Mouse (Mus musculus) hindbrain, embryonic 12.5 days (tissue): ENCODE measurements around the gene Chd9. TPM values are rescaled to one million over a fixed set of nuclear protein-coding genes. Genes with fewer than 3 reads are reported as not detected.

Experiments
- ATAC-seq: fragments of 200-750 bp; cut with Nextera tagmentation; 2 replicates; pipeline ENCODE4 v1.8.0; 2017; ENCODE audit warnings: moderate TSS enrichment; ENCODE audit not compliant: low FRiP score
- H3K27ac ChIP-seq: fragments of 300-500 bp; sonication (generic); 2 replicates; pipeline ENCODE4 v1.5.1; 2016; ENCODE audit warnings: mild to moderate bottlenecking
- H3K27me3 ChIP-seq: fragments of 300-500 bp; sonication (generic); 2 replicates; pipeline ENCODE4 v1.6.1; 2016; ENCODE audit warnings: mild to moderate bottlenecking
- H3K36me3 ChIP-seq: fragments of 300-500 bp; sonication (generic); 2 replicates; pipeline ENCODE4 v1.6.1; 2016; ENCODE audit warnings: mild to moderate bottlenecking
- H3K4me1 ChIP-seq: fragments of 300-500 bp; sonication (generic); 2 replicates; pipeline ENCODE4 v1.6.1; 2016
- H3K4me2 ChIP-seq: fragments of 300-500 bp; sonication (generic); replicated peaks from 2 replicates; pipeline ENCODE4 v1.6.1; 2016; ENCODE audit warnings: mild to moderate bottlenecking
- H3K4me3 ChIP-seq: fragments of 300-500 bp; sonication (generic); 2 replicates; pipeline ENCODE4 v1.5.1; 2016; ENCODE audit warnings: mild to moderate bottlenecking
- H3K9ac ChIP-seq: fragments of 300-500 bp; sonication (generic); 2 replicates; pipeline ENCODE4 v1.6.1; 2016; ENCODE audit warnings: mild to moderate bottlenecking, moderate library complexity
- H3K9me3 ChIP-seq: fragments of 300-500 bp; sonication (generic); replicated peaks from 2 replicates; pipeline ENCODE4 v1.6.1; 2016; ENCODE audit warnings: mild to moderate bottlenecking
- WGBS: fragments of 180-500 bp; shearing (Covaris S2); methylation state at CpG from one replicate; pipeline ENCODE4 v1.1.7; 2016; 5-methylcytosine and 5-hydroxymethylcytosine counted together
- polyA plus RNA-seq: library from polyadenylated mRNA; unstranded; fragments of >200 nt; fragmentation: Nextera tagmentation; extraction: Ambion mirVana; gene quantifications from 2 replicates; pipeline ENCODE4 v1.2.1, GENCODE M21; 2016

Chd9 gene
- polyA plus RNA-seq, 1 experiment from 2014 or later: 83.7 TPM

DNA sequence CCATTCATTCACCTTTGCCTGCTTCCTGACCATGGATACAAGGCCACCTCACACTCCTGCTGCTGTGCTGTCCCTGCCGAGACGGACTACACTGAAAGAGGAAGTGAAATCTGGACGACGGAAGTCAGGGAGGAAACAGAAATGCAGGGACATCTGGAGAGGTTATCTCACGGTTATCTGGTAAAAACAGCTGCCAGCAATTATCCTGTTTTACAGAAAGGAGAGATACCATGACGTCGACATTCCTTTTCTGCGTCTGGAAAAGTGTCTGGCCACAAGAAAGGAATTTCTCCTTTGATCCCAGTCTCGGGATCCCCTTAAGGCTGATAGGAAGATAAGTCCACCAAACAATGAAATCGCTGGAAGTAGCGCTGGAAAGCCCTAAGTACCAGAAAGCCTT is 5.7 kb upstream of the Chd9 start:
- H3K36me3 ChIP-seq: no peaks in the 10 kb centered on the region
- no peak for ATAC-seq
- no peak overlapping the region for H3K4me2 ChIP-seq
- H3K27ac ChIP-seq: no peak overlapping the region
- no peaks in the 10 kb centered on the region for H3K27me3 ChIP-seq
- no peak overlapping the region for H3K9ac ChIP-seq
- peaks cover 3% of the 10 kb centered on the region; the same call in 1 of the 2 replicates for H3K4me1 ChIP-seq
- H3K9me3 ChIP-seq: no peaks in the 10 kb centered on the region
- no peak overlapping the region for H3K4me3 ChIP-seq
- WGBS: 56% methylated on average over 11 of the region's 11 CpGs

DNA sequence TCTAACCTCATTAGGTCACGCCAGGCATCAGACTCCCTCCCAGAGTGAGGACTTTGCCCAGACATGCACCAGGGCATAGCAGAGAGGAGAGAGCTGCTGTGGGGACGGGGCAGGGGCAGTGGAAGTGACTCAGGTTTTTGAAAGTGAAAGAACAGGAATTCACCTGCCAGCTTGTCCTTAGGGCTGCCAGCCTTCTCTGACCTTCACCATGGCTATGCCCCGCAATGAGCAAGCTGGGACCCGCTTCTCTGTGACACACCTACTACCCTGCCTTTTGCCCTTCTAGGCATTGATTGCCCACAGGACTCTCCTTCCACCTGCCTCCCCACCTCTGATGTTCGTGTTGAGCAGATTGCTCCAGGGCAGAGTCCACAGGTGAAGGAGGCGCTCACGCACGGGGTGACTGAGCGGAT is 2.7 kb upstream of the Chd9 start:
- Histone ChIP-seq H3K4me2 (no peak overlapping the region), H3K36me3 (no peaks in the 10 kb centered on the region), H3K27me3 (no peaks in the 10 kb centered on the region), H3K4me3 (no peak overlapping the region), H3K27ac (no peak overlapping the region), H3K4me1 (peaks cover 16% of the 10 kb centered on the region), H3K9me3 (no peaks in the 10 kb centered on the region), H3K9ac (no peak overlapping the region)
- no peak for ATAC-seq
- 85% methylated on average over 9 of the region's 9 CpGs for WGBS

DNA sequence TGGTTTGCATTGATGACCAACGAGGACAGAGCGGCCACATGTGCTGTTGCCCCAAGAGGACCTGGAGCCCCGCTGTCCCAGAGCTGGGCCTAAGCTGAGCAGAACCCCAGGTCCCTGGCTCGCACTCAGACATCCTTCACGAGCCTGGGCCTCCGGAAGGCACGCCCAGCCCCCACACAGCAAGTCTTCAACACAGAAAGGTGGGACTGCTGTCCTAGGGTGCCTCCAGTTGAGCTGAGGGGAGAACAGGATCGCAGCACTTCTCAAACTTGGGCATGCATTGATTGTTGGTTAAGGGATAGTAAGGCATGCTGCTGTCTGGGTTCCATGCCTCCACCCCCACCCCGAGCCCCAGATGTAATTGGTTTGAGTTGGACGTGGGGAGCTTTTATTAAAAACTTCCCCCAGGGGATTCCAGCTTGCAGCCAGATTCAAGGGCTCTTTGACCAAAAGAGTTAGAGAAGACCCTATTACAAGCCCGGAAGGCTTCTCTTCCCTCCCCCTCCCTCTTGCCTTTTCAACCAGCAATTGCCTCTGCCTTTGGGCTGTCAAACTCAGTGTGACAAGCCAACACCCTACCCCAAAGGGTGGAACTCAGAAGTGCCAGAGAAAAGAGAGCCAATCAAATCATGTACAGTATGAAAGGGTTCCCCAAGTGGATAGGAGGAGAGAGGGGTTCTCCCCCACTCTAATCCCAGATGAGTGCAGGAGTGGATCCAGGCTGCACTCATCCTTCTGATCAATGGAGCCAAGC is 1.0 kb downstream of the Chd9 start:
- H3K27me3 ChIP-seq: no peaks in the 10 kb centered on the region
- H3K9ac ChIP-seq: peak overlapping the region; percentile 63
- no peaks in the 10 kb centered on the region for H3K9me3 ChIP-seq
- H3K36me3 ChIP-seq: no peaks in the 10 kb centered on the region
- 3% methylated on average over 11 of the region's 11 CpGs for WGBS
- H3K4me3 ChIP-seq: peak overlapping the region; percentile 47
- ATAC-seq: peak; percentile 76
- peak overlapping the region; percentile 80 for H3K4me2 ChIP-seq
- peaks cover 19% of the 10 kb centered on the region for H3K4me1 ChIP-seq
- peak overlapping the region; percentile 71 for H3K27ac ChIP-seq

DNA sequence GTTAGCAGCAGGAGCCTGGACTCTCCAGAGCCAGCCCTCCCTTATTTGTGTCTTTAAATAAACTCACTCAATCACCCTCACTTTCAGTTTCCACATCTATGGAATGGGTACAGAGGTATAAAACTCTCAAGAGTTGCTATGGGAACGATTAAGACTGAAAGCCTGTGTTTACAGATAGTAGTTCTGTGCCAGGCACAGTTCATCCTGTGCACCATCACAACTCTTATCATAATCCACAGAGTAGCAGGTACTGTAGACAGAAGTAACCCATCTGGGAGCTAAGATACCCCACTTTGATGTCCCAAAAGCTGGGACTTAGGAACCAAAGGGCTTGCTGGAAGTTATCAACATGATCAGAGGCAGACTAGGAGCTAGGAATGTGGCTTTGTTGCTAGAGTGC is 1.7 kb downstream of the Chd9 start:
- H3K9ac ChIP-seq: no peak overlapping the region
- H3K27me3 ChIP-seq: no peaks in the 10 kb centered on the region
- peaks cover 20% of the 10 kb centered on the region for H3K4me1 ChIP-seq
- no peaks in the 10 kb centered on the region for H3K9me3 ChIP-seq
- no peaks in the 10 kb centered on the region for H3K36me3 ChIP-seq
- no peak overlapping the region for H3K4me3 ChIP-seq
- H3K27ac ChIP-seq: no peak overlapping the region
- H3K4me2 ChIP-seq: peak overlapping the region; percentile 80
- no peak for ATAC-seq
- WGBS: 86% methylated on average over 1 of the region's 1 CpGs

DNA sequence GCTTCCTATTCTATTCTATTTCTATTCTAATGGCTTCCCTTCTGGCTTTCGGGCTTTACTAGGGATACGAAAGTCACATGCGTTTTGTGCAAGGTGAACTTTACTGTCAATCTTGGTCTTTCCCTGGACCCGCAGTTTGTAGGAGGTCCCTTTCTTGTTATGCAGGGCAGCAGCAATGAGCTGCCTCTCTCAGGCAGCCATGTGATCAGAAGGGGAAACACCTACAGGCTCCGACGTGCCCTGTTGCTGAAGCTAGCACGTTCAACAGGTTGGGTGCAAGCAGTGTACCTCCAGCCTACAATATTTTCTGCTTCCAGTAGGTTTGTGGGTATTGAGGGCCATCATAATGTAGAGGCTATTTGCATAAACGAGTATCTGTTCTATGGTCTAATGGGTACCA is 2.8 kb downstream of the Chd9 start:
- no peaks in the 10 kb centered on the region for H3K9me3 ChIP-seq
- no peaks in the 10 kb centered on the region for H3K36me3 ChIP-seq
- H3K27me3 ChIP-seq: no peaks in the 10 kb centered on the region
- no peak overlapping the region for H3K9ac ChIP-seq
- ATAC-seq: no peak
- 61% methylated on average over 8 of the region's 8 CpGs for WGBS
- H3K4me1 ChIP-seq: peaks cover 20% of the 10 kb centered on the region
- no peak overlapping the region for H3K4me2 ChIP-seq
- H3K4me3 ChIP-seq: no peak overlapping the region
- H3K27ac ChIP-seq: no peak overlapping the region

DNA sequence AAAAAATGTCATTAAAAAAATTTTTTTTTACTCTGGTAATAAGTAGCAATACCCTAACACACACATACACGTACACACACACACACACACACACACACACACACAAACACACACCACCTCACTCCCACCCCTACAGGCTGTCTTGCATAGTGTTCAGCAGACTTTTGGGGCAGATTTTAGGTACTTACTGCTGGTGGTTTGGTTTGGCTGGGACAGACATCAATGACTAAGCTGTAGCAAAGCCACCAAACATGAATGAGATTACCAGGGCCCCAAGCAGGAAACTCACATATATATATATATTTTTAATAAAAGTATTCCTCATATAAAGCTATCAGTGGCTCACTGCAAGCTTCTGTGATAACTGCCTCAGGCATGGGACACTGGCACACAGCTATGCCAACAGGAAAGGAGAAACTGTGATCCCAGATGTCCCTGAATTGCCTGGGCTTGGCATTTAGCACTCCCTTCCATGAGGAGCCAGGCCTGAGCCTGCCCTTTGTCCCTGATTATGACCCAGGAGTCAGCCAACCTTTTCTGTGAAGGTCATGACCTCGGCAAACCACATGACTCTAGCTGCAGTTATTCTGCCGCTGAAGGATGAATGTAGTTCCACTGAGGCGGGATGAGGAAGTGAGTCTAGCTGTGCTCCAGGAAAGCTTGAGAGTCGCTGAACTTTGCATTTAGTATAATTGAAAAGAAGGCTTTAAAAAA is 4.6 kb downstream of the Chd9 start:
- no peaks in the 10 kb centered on the region for H3K9me3 ChIP-seq
- no peak overlapping the region for H3K4me3 ChIP-seq
- no peaks in the 10 kb centered on the region for H3K27me3 ChIP-seq
- H3K4me2 ChIP-seq: no peak overlapping the region
- 35% methylated on average over 5 of the region's 5 CpGs for WGBS
- no peak overlapping the region for H3K9ac ChIP-seq
- H3K4me1 ChIP-seq: peaks cover 20% of the 10 kb centered on the region
- H3K27ac ChIP-seq: no peak overlapping the region
- no peaks in the 10 kb centered on the region for H3K36me3 ChIP-seq
- no peak for ATAC-seq

DNA sequence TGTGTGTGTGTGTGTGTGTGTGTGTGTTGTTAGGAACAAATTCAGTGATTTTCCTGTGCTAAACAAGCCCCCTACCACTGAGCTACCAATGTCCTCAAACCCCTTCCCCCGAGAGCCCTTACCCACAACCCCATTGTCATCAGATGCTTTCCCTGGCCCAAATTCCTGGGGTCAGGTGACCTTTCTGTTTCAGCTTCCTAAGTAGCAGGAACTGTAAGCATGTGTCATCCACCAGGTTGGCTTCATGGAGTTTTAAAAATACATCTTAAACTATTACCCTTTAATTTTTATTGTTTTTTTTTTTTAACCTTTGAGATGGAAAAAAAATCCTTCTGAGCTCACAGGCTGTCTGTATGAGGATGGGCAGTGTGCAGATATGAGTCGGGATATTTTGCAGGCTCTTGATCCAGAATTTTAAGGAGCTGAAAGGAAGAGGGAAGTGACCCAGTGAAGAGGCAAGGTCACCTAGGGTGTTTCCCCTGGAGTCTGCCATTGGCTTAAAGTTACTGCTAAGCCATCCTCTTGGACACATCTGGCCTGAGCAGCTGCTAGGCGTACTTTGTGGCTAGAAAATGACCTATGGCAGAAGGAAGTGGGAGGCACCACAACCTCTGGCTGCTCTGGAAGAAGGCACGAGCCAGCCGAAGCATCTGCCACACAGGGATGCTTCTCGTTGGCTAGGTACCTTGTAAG is 5.6 kb downstream of the Chd9 start:
- Histone ChIP-seq H3K27ac (no peak overlapping the region), H3K27me3 (no peaks in the 10 kb centered on the region), H3K36me3 (no peaks in the 10 kb centered on the region), H3K4me3 (no peak overlapping the region), H3K9ac (no peak overlapping the region), H3K4me2 (no peak overlapping the region), H3K9me3 (no peaks in the 10 kb centered on the region), H3K4me1 (peaks cover 13% of the 10 kb centered on the region; the same call in 1 of the 2 replicates)
- ATAC-seq: no peak
- 60% methylated on average over 6 of the region's 6 CpGs for WGBS

DNA sequence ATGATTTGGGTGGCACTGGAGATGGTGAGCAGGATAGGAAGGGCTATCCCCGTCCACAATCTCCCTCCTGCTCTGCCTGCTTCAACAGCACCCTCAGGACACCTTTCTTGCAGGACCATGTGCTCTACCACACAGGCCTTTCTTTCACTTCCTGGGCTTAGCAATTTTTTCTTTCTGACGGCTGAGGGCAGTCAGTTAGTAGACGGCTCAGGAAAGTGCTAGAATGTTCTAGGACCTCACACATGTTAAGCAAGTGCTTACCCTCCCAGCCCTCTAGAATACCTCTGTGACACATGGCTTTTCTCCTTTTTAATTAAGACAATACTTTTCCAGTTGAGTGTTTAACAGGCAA is 6.1 kb downstream of the Chd9 start:
- ATAC-seq: no peak
- no peak overlapping the region for H3K27ac ChIP-seq

DNA sequence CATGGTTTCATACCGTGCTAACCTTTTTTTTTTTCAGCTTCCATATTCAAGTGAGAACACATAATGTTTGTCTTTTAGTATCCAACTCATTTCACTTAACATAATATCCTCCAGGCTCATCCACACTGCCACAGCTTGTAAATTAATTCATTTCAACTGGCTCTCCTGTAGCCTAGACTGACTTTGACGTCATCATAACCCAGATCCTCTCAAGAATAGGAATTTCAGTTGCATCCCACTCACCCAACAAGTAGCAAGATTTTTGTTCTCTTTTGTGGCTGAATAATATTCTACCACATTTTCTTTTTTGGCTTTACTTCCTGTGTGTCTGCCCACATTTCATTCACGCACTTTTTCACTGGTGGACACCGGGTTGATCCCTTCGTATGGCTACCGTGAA is 9.3 kb downstream of the Chd9 start:
- no peaks in the 10 kb centered on the region for H3K27me3 ChIP-seq
- 91% methylated on average over 6 of the region's 6 CpGs for WGBS

More for the DNA sequence above, 6.1 kb downstream of the Chd9 start:
- no peaks in the 10 kb centered on the region for H3K9me3 ChIP-seq
- no peak overlapping the region for H3K9ac ChIP-seq
- H3K4me3 ChIP-seq: no peak overlapping the region
- no peak overlapping the region for H3K4me2 ChIP-seq
- no peaks in the 10 kb centered on the region for H3K27me3 ChIP-seq
- H3K36me3 ChIP-seq: no peaks in the 10 kb centered on the region
- WGBS: 70% methylated on average over 3 of the region's 3 CpGs
- peaks cover 9% of the 10 kb centered on the region; the same call in 1 of the 2 replicates for H3K4me1 ChIP-seq

DNA sequence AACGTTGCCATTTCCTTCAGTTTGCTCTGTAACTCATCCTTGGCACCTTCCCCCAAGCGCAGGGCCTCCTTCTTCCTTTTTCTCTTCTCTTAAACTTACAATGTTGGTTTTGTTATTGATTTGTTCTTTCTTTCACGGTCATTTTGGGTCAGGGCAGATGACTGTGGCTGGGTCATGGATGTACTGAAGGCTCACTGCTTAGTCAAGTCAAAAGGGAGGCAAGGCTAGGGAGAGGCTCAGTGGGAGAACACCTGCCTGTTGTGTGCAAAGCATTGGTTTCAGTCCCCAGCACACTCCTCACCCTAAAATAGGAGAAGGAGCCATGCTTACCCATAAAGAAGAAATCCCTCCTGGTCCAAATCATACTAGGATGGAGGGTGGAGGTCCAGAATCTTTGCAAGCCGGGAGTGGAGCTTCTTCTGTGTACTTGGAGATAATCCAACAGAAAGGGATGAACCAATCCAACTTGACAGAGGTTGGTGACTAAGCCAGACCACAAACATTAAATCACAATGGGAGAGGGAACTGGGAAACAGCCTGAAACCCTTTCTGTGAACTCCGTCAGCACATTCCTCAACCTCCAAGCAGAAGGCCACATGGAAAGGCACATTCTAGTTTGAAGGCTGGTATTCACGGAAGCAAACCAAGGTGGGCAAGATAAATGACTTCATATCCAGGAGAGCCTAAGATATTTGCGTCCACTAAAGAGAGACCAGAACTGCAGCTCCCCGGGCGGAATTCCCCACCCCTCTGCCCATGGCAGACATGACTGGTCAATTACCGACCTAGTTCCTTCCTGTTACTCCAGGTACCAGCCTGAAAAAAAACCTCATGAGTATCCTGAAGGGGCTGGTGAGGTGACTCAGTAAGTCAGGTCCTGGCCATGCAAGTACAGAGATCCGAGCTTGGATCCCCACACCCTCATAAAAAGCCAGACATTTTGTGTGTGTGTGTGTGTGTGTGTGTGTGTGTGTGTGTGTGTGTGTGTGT is 11.9 kb downstream of the Chd9 start:
- no peaks in the 10 kb centered on the region for H3K36me3 ChIP-seq
- H3K4me3 ChIP-seq: no peak overlapping the region
- H3K4me1 ChIP-seq: 0 out of 2 replicates have a peak, but pooled peaks cover 3% of the 10 kb centered on the region
- H3K4me2 ChIP-seq: no peak overlapping the region
- no peak for ATAC-seq
- no peaks in the 10 kb centered on the region for H3K27me3 ChIP-seq
- no peak overlapping the region for H3K9ac ChIP-seq
- H3K9me3 ChIP-seq: no peaks in the 10 kb centered on the region
- WGBS: 78% methylated on average over 11 of the region's 11 CpGs
- no peak overlapping the region for H3K27ac ChIP-seq

More for the DNA sequence above, 9.3 kb downstream of the Chd9 start:
- no peak overlapping the region for H3K9ac ChIP-seq
- H3K4me3 ChIP-seq: no peak overlapping the region
- H3K4me1 ChIP-seq: 0 out of 2 replicates have a peak, but pooled peaks cover 4% of the 10 kb centered on the region
- no peaks in the 10 kb centered on the region for H3K9me3 ChIP-seq
- ATAC-seq: no peak
- no peaks in the 10 kb centered on the region for H3K36me3 ChIP-seq
- H3K4me2 ChIP-seq: no peak overlapping the region
- H3K27ac ChIP-seq: no peak overlapping the region

DNA sequence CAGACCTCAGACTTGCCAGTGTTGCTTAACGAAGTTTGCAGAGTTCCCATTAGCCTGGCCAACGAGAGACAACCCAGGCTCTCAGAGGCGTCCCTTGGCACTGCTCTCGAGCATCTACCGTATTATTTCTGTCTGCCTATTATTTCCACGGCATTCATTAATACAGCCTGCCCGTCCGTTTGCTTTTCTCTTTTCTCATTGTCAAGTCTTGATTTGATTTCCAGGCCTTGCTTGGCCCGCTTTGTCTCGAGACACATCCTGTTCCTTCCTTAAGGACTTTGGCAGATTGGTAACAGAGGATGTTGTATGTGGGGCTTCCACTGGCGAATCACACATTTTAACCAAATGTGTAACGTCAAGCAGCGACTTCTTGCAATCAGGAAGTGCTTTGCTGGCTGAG is 13.2 kb downstream of the Chd9 start:
- Histone ChIP-seq H3K9ac (no peak overlapping the region), H3K27me3 (no peaks in the 10 kb centered on the region), H3K9me3 (no peaks in the 10 kb centered on the region), H3K4me1 (0 out of 2 replicates have a peak, but pooled peaks cover 3% of the 10 kb centered on the region), H3K4me2 (no peak overlapping the region), H3K36me3 (no peaks in the 10 kb centered on the region), H3K4me3 (no peak overlapping the region), H3K27ac (no peak overlapping the region)
- ATAC-seq: no peak
- 72% methylated on average over 13 of the region's 13 CpGs for WGBS
